Comparison of ENCODE assay signal across 8 mouse cellular contexts in genomic region chr10:86302761-86303494, GRCm38 (mm10). TPM values are rescaled to one million over a fixed set of nuclear protein-coding genes. Genes with fewer than 3 reads are reported as not detected.
DNase-seq lines count a peak whose midpoint lies in the region; ATAC-seq and TF ChIP-seq lines count a peak whose summit lies in the region.

No protein-coding gene starts in this region.

- H3K27me3 ChIP-seq in G1E (ENCODE audit: insufficient read depth, low read length): no peaks in the 10 kb centered on the region; the same call in 1 of the 2 replicates

- peaks cover 5% of the 10 kb centered on the region for H3K9me3 ChIP-seq in G1E (replicated peaks)

- H3K36me3 ChIP-seq in G1E (replicated peaks): peaks cover 33% of the 10 kb centered on the region

- H3K4me3 ChIP-seq in G1E (ENCODE audit: low read depth, low read length): peak overlapping the region; percentile 61; the same call in 1 of the 2 replicates
- peak overlapping the region; percentile 73 for H3K4me3 ChIP-seq in layer of hippocampus, adult 2 months

- peak; percentile 79 for ATAC-seq in G1E (ENCODE audit: extremely low read depth, insufficient number of reproducible peaks, low FRiP score, poor library complexity, severe bottlenecking)

- peaks cover 40% of the 10 kb centered on the region for H3K4me1 ChIP-seq in G1E (ENCODE audit: insufficient read depth, low read depth, low read length)

- DNase-seq in G1E (ENCODE audit: low spot score): peak; percentile 65
- peak; percentile 80 for DNase-seq in cerebellum, adult 11-12 months
- DNase-seq in forelimb bud, embryonic 11.5 days (ENCODE audit: low read depth, low spot score): peak; percentile 51
- DNase-seq in heart, postnatal 36 days: peak; percentile 76 to 79
- DNase-seq in layer of hippocampus, adult 2 months (ENCODE audit: low spot score in 2 of 2): peak; percentile 66 to 81
- peak; percentile 87 to 91 for DNase-seq in lung, adult 18-20 months
- DNase-seq in ovary, adult 18-20 months (ENCODE audit: low spot score): peak; percentile 80
- DNase-seq in urinary bladder, postnatal 10 days (ENCODE audit: low spot score): peak; percentile 33

- H3K27ac ChIP-seq in layer of hippocampus, adult 2 months: peak overlapping the region; percentile 90

- intact Hi-C loops in heart, postnatal 36 days (cut with DNase I): loop anchor here (1.0 kb wide), 1 partner anchor 149 kb away; no protein-coding TSS in a partner anchor

- TF ChIP-seq CTCF in G1E (IDR thresholded peaks at IDR 0.05; ENCODE audit: low read depth, low read length): peak; percentile 19; the same call in 1 of the 2 replicates
- peak; percentile 86 for TF ChIP-seq CTCF in layer of hippocampus, adult 2 months (conservative IDR thresholded peaks at IDR 0.05)

RNA-seq across cellular contexts. Expression of gene Timp3, which starts 2.8 kb away (rescaled TPM):
- total RNA-seq in G1E (2014; fragmentation: Nextera tagmentation) (90.5 and 110 TPM in 2 replicates), G1E (2017) (14.2 and 15.0 TPM in 2 replicates)
- 13.7 and 15.7 TPM in 2 replicates for polyA plus RNA-seq in G1E (2012)
- 100 to 1,000 TPM; 165 to 209 TPM for total RNA-seq in heart, postnatal 36 days (2021)
- total RNA-seq in layer of hippocampus, adult 2 months (2021): 10 to 100 TPM; 61.8 to 62.0 TPM

Comparison
In these comparisons a context has a peak if more than half of its experiments do, and no peak if none do; other contexts are left out.
1. Peak in every context shown above with its lines: DNase-seq, ATAC-seq, H3K4me3 ChIP-seq and H3K27ac ChIP-seq.
2. DNase-seq: peak in every context shown above with its lines; median percentile 89 in lung, adult 18-20 months; 80 in cerebellum, adult 11-12 months; 80 in ovary, adult 18-20 months; 78 in heart, postnatal 36 days; 74 in layer of hippocampus, adult 2 months; 65 in G1E; 51 in forelimb bud, embryonic 11.5 days; 33 in urinary bladder, postnatal 10 days.